Mouse (Mus musculus) stomach, postnatal 0 days (tissue): Measurements from ENCODE around the gene Zfp423. TPM values are rescaled to one million over a fixed set of nuclear protein-coding genes. Genes with fewer than 3 reads are reported as not detected.
A peak's percentile ranks its signal among the peaks of the same experiment; 100 is the strongest.

Source experiments
- ATAC-seq: fragments of 200-750 bp; cut with Nextera tagmentation; 2 replicates; pipeline ENCODE4 v1.8.0; 2017; ENCODE audit not compliant: low FRiP score, low TSS enrichment
- DNase-seq: peaks from one replicate; pipeline ENCODE4 v3.0.0-alpha.2; 2016; ENCODE audit warnings: low spot score
- H3K27ac ChIP-seq: fragments of 300-500 bp; sonication (generic); replicated peaks from 2 replicates; pipeline ENCODE4 v1.5.1; 2014; ENCODE audit warnings: mild to moderate bottlenecking, control low read depth
- H3K27me3 ChIP-seq: fragments of 300-500 bp; sonication (generic); 2 replicates; pipeline ENCODE4 v1.6.1; 2014; ENCODE audit warnings: low read length; ENCODE audit not compliant: control insufficient read depth, insufficient read depth
- H3K36me3 ChIP-seq: fragments of 300-500 bp; sonication (generic); 2 replicates; pipeline ENCODE4 v1.6.1; 2014; ENCODE audit warnings: low read length, mixed read lengths; ENCODE audit not compliant: control insufficient read depth, insufficient read depth
- H3K4me1 ChIP-seq: fragments of 300-500 bp; sonication (generic); replicated peaks from 2 replicates; pipeline ENCODE4 v1.6.1; 2014; ENCODE audit warnings: antibody characterized with exemption; ENCODE audit not compliant: control insufficient read depth, insufficient read depth
- H3K4me2 ChIP-seq: fragments of 300-500 bp; sonication (generic); replicated peaks from 2 replicates; pipeline ENCODE4 v1.6.1; 2014; ENCODE audit warnings: low read depth, mild to moderate bottlenecking, control low read depth, moderate library complexity
- H3K4me3 ChIP-seq: fragments of 300-500 bp; sonication (generic); 2 replicates; pipeline ENCODE4 v1.5.1; 2014; ENCODE audit warnings: low read depth, low read length, control low read depth
- H3K9ac ChIP-seq: fragments of 300-500 bp; sonication (generic); 2 replicates; pipeline ENCODE4 v1.6.1; 2014; ENCODE audit warnings: mild to moderate bottlenecking, low read length, control low read depth, mixed read lengths
- H3K9me3 ChIP-seq: fragments of 300-500 bp; sonication (generic); 2 replicates; pipeline ENCODE4 v1.6.1; 2016; ENCODE audit warnings: low read length; ENCODE audit not compliant: control insufficient read depth
- CTCF ChIP-seq: IDR thresholded peaks from 2 replicates; pipeline ENCODE4 v1.5.1; 2016; ENCODE audit warnings: antibody characterized with exemption, low read depth, mild to moderate bottlenecking, moderate library complexity
- EP300 ChIP-seq: optimal IDR thresholded peaks from 2 replicates; pipeline ENCODE3; 2016; ENCODE audit warnings: antibody characterized with exemption
- WGBS: fragments of 180-500 bp; shearing (Covaris S2); extraction: QIAGEN DNeasy Blood & Tissue Kit; methylation state at CpG from one replicate; pipeline ENCODE4 v1.1.7; 2014; 5-methylcytosine and 5-hydroxymethylcytosine counted together
- polyA plus RNA-seq: library from polyadenylated mRNA; unstranded; fragments of >200 nt; fragmentation: Nextera tagmentation; extraction: Ambion mirVana; gene quantifications from 2 replicates; pipeline ENCODE4 v1.2.1, GENCODE M21; 2015

Zfp423 gene
- polyA plus RNA-seq, 1 experiment from 2014 or later, result 2.6 TPM

DNA sequence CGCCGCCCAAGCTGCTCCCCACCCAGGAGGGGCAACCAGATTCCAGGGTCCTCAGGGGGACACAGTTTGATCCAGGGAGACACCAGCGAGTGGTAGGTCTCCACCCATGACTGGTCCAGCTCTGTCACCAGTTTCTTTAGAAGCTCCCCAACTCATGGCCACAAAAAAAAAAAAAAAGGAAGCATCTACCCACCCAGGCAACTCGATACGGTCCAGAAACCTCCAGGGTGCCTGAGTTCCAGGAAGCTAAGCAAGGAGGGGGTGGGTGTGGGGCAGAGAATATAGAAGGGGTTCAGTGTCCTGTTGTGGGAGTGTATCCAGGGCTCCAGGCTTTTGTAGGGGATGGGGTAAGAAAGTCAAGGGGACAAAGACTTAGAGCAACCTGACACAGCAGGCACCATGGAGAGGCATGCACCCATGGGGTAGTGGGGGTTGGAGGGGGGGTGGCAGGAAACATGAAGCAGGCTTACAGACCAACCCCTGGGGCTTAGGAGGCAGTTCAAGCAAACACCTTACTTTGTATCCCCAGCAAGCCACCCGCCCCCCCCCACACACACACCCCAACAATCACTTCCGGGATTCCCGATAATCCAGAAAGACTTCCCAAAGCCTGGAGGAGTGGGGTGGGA, 20.0 kb downstream of the Zfp423 start:
- H3K27ac ChIP-seq, result peak overlapping the region; percentile 82
- 0 out of 2 replicates have a peak overlapping the region, but pooled peaks have one; percentile 38 for H3K9ac ChIP-seq
- ATAC-seq, result no peak

DNA sequence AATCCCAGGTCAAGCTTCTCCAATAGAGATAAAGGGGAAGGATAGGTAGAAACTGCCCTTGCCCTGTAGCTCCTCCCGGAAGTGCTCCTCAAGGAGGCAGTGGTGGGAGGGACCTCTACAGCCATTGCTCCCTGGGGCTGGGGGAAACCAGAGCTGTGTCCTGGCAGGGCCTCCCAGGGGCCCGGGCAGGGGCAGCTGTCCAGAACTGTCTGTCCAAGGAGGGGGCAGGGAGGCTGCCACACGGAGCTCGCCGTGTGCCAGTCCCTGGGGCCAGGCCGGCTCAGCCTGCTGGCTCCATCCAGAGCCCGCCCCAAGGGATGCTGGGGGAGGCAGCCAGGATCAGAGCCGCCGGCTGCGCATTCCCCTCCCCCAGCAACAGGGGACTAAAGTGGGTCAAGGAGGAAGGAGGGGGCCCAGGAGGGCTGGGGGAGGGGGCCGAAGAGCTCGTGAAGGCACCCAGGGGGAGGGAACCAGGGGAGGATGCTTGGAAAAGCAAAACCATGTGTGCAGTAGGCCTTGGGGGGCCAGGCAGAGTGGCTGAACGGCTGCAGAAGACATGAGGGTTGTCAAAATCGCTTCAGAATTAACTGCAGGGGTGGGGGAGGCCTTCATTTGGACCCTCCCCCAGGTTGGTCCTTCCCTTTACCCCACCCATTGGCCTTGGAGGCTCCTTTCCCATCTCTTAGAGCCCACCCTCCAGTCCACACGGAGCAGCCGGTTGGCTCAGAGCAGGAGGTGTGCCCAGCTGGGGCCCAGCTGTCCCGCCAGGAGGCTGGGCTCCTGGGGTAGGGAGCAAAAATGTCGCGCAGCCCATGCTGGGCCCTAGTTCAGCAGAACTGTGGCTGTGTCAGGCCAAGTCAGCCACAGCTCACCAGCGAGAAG, 20.8 kb downstream of the Zfp423 start:
- Histone ChIP-seq H3K4me2 (peak overlapping the region; percentile 58), H3K9ac (peak overlapping the region; percentile 38), H3K4me1 (peaks cover 13% of the 10 kb centered on the region), H3K36me3 (no peaks in the 10 kb centered on the region), H3K4me3 (peak overlapping the region; percentile 25), H3K9me3 (no peaks in the 10 kb centered on the region), H3K27ac (peak overlapping the region; percentile 82), H3K27me3 (no peaks in the 10 kb centered on the region)
- TF ChIP-seq EP300, result no peak
- TF ChIP-seq CTCF, result peak; percentile 15; the same call in 1 of the 2 replicates
- 4% methylated on average over 20 of the region's 20 CpGs for WGBS
- DNase-seq (peak; percentile 43), ATAC-seq (peak; percentile 84)

More for the DNA sequence above, 20.0 kb downstream of the Zfp423 start:
- Histone ChIP-seq H3K4me2 (peak overlapping the region; percentile 58), H3K9me3 (no peaks in the 10 kb centered on the region), H3K27me3 (no peaks in the 10 kb centered on the region), H3K4me1 (peaks cover 14% of the 10 kb centered on the region), H3K4me3 (0 out of 2 replicates have a peak overlapping the region, but pooled peaks have one; percentile 25), H3K36me3 (no peaks in the 10 kb centered on the region)
- no peak for TF ChIP-seq CTCF
- TF ChIP-seq EP300, result no peak
- DNase-seq, result no peak
- 15% methylated on average over 8 of the region's 8 CpGs for WGBS

DNA sequence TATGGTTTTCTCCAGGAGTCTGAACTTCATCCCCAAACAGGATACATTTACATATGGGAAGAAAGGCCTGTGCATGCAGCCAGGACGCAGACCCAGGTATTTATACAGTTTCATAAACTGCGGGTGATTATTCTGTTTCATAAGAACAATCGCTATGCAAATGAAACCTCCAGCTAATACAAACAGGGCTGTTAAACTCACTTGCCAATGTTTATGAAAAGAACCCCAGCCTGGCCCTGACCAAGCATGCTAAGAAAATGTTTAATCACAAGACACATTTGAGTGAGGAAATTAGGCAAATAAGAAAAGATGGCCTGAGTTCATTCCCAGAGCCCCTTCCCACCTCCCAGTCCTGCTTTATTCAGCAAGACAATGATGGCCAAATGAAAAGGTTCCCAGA, 22.2 kb downstream of the Zfp423 start:
- Histone ChIP-seq H3K4me2 (no peak overlapping the region), H3K9me3 (no peaks in the 10 kb centered on the region), H3K36me3 (no peaks in the 10 kb centered on the region), H3K4me3 (no peak overlapping the region), H3K9ac (no peak overlapping the region), H3K4me1 (peaks cover 10% of the 10 kb centered on the region), H3K27ac (no peak overlapping the region), H3K27me3 (no peaks in the 10 kb centered on the region)
- no peak for ATAC-seq
- 49% methylated on average over 3 of the region's 3 CpGs for WGBS
- no peak for DNase-seq
- TF ChIP-seq EP300 (no peak), CTCF (no peak)

DNA sequence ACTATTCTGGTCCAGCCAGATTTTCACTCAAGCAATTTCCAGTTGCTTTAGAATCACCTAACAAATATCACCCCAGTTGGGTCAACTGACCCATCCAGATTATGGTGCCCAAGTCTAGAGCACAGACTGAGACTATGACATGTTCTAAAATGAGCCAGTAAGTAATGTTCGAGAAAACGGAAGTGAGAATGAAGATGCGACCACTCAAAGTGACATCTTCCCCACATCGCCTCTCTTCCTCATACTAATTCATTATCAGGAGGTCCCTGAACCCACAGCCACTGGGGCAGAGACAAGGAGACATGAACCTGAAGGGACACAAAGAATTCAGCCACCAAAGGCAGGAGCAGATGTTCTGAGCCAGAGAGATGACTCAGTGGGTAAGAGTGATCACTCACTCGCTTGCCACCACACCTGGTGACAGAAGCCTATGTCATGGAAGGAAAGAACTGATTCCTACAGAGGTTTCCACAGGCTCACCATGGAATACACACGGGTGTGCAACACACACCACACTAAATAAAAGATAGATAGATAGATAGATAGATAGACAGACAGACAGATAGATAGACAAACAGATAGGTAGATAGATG, 24.2 kb downstream of the Zfp423 start:
- no peak for ATAC-seq
- Histone ChIP-seq H3K9ac (no peak overlapping the region), H3K27me3 (no peaks in the 10 kb centered on the region), H3K27ac (no peak overlapping the region), H3K36me3 (no peaks in the 10 kb centered on the region), H3K4me3 (no peak overlapping the region), H3K4me2 (no peak overlapping the region), H3K4me1 (peaks cover 10% of the 10 kb centered on the region), H3K9me3 (no peaks in the 10 kb centered on the region)
- TF ChIP-seq EP300, result no peak
- TF ChIP-seq CTCF, result no peak
- no peak for DNase-seq
- WGBS, result 84% methylated on average over 6 of the region's 6 CpGs

DNA sequence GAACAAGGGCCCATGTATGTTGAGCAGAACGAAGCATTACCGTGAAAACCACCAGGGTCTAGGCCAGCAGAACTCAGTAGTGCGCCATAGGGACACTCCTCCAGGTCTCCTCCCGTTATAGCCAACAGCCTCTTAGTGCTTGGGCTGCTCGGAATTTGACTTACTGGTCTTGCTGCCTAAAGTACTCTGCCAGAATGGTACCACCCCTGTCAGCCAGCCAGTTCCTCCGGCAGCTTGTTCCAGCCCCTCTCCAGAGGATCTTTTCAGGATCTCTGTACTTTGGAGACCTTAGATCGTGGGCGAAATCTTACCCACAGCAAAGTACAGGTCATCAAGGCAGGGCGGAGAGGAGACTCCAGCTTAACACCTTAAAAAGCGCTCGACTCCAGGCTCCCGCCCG, 25.2 kb downstream of the Zfp423 start:
- Histone ChIP-seq H3K36me3 (no peaks in the 10 kb centered on the region), H3K4me3 (no peak overlapping the region), H3K27ac (no peak overlapping the region), H3K9me3 (no peaks in the 10 kb centered on the region), H3K4me2 (no peak overlapping the region), H3K4me1 (peaks cover 10% of the 10 kb centered on the region), H3K27me3 (no peaks in the 10 kb centered on the region), H3K9ac (no peak overlapping the region)
- TF ChIP-seq EP300, result no peak
- no peak for TF ChIP-seq CTCF
- no peak for DNase-seq
- 62% methylated on average over 13 of the region's 13 CpGs for WGBS
- no peak for ATAC-seq
